Mouse (Mus musculus): Measurements from ENCODE around the gene Med13l. TPM values are rescaled to one million over a fixed set of nuclear protein-coding genes. Genes with fewer than 3 reads are reported as not detected.

The Med13l gene
- polyA plus RNA-seq, 1 experiment = 19.3 TPM

GRCm38 (mm10) chr5:118725425-118725824 is 164.9 kb downstream of the Med13l start:
- 94% methylated on average over 6 of the region's 6 CpGs for WGBS
- H3K4me3 ChIP-seq (ENCODE audit: extremely low read depth, insufficient read depth, insufficient read length) = no peak overlapping the region
- peaks cover 4% of the 10 kb centered on the region; the same call in 1 of the 2 replicates for H3K4me1 ChIP-seq (ENCODE audit: control insufficient read depth, insufficient read depth, insufficient read length)
- no peak for DNase-seq (ENCODE audit: low read depth in 1 of 2, low spot score in 2 of 2)
- H3K27me3 ChIP-seq (ENCODE audit: control insufficient read depth, insufficient read depth, low read length) = no peaks in the 10 kb centered on the region
- no peak overlapping the region for H3K27ac ChIP-seq (ENCODE audit: insufficient read depth, low read length)
- H3K36me3 ChIP-seq (ENCODE audit: control insufficient read depth, insufficient read depth, low read length) = peaks cover 42% of the 10 kb centered on the region
- TF ChIP-seq CTCF (IDR thresholded peaks at IDR 0.05; ENCODE audit: extremely low read depth, insufficient read depth, insufficient read length, insufficient replicate concordance) (no peak), POLR2A (IDR thresholded peaks at IDR 0.05; ENCODE audit: low read depth, low read length) (no peak)

- Histone ChIP-seq H3K27me3 (ENCODE audit: control insufficient read depth, insufficient read depth, low read length) (no peaks in the 10 kb centered on the region), H3K36me3 (ENCODE audit: control insufficient read depth, insufficient read depth, low read length) (peaks cover 46% of the 10 kb centered on the region), H3K4me1 (ENCODE audit: control insufficient read depth, insufficient read depth, insufficient read length) (peaks cover 2% of the 10 kb centered on the region; the same call in 1 of the 2 replicates), H3K27ac (ENCODE audit: insufficient read depth, low read length) (no peak overlapping the region), H3K4me3 (ENCODE audit: extremely low read depth, insufficient read depth, insufficient read length) (no peak overlapping the region)
- WGBS = 86% methylated on average over 10 of the region's 10 CpGs
- no peak for DNase-seq (ENCODE audit: low read depth in 1 of 2, low spot score in 2 of 2)
- TF ChIP-seq POLR2A (IDR thresholded peaks at IDR 0.05; ENCODE audit: low read depth, low read length) (no peak), CTCF (IDR thresholded peaks at IDR 0.05; ENCODE audit: extremely low read depth, insufficient read depth, insufficient read length, insufficient replicate concordance) (no peak)
Observed at GRCm38 (mm10) chr5:118725886-118726505, 165.5 kb downstream of the Med13l start.

- Histone ChIP-seq H3K27ac (ENCODE audit: insufficient read depth, low read length) (no peak overlapping the region), H3K27me3 (ENCODE audit: control insufficient read depth, insufficient read depth, low read length) (no peaks in the 10 kb centered on the region), H3K4me1 (ENCODE audit: control insufficient read depth, insufficient read depth, insufficient read length) (no peaks in the 10 kb centered on the region), H3K36me3 (ENCODE audit: control insufficient read depth, insufficient read depth, low read length) (peaks cover 54% of the 10 kb centered on the region), H3K4me3 (ENCODE audit: extremely low read depth, insufficient read depth, insufficient read length) (no peak overlapping the region)
- TF ChIP-seq CTCF (IDR thresholded peaks at IDR 0.05; ENCODE audit: extremely low read depth, insufficient read depth, insufficient read length, insufficient replicate concordance) = no peak
- no peak for TF ChIP-seq POLR2A (IDR thresholded peaks at IDR 0.05; ENCODE audit: low read depth, low read length)
- 94% methylated on average over 16 of the region's 16 CpGs for WGBS
- DNase-seq (ENCODE audit: low read depth in 1 of 2, low spot score in 2 of 2) = no peak
Observed at GRCm38 (mm10) chr5:118727336-118727735, 166.9 kb downstream of the Med13l start.

- H3K36me3 ChIP-seq (ENCODE audit: control insufficient read depth, insufficient read depth, low read length) = peaks cover 52% of the 10 kb centered on the region
- no peak overlapping the region for H3K4me3 ChIP-seq (ENCODE audit: extremely low read depth, insufficient read depth, insufficient read length)
- no peak for TF ChIP-seq CTCF (IDR thresholded peaks at IDR 0.05; ENCODE audit: extremely low read depth, insufficient read depth, insufficient read length, insufficient replicate concordance)
- no peaks in the 10 kb centered on the region for H3K4me1 ChIP-seq (ENCODE audit: control insufficient read depth, insufficient read depth, insufficient read length)
- DNase-seq (ENCODE audit: low read depth in 1 of 2, low spot score in 2 of 2) = no peak
- H3K27me3 ChIP-seq (ENCODE audit: control insufficient read depth, insufficient read depth, low read length) = no peaks in the 10 kb centered on the region
- H3K27ac ChIP-seq (ENCODE audit: insufficient read depth, low read length) = no peak overlapping the region
- 88% methylated on average over 3 of the region's 3 CpGs for WGBS
Observed at GRCm38 (mm10) chr5:118732221-118732620, 171.7 kb downstream of the Med13l start.

GRCm38 (mm10) chr5:118732651-118733050 is 172.2 kb downstream of the Med13l start:
- TF ChIP-seq CTCF (IDR thresholded peaks at IDR 0.05; ENCODE audit: extremely low read depth, insufficient read depth, insufficient read length, insufficient replicate concordance) (no peak), POLR2A (IDR thresholded peaks at IDR 0.05; ENCODE audit: low read depth, low read length) (no peak)
- DNase-seq (ENCODE audit: low read depth in 1 of 2, low spot score in 2 of 2) = no peak
- no peaks in the 10 kb centered on the region for H3K4me1 ChIP-seq (ENCODE audit: control insufficient read depth, insufficient read depth, insufficient read length)
- 97% methylated on average over 8 of the region's 8 CpGs for WGBS
- no peak overlapping the region for H3K4me3 ChIP-seq (ENCODE audit: extremely low read depth, insufficient read depth, insufficient read length)
- peaks cover 48% of the 10 kb centered on the region for H3K36me3 ChIP-seq (ENCODE audit: control insufficient read depth, insufficient read depth, low read length)
- no peaks in the 10 kb centered on the region for H3K27me3 ChIP-seq (ENCODE audit: control insufficient read depth, insufficient read depth, low read length)
- no peak overlapping the region for H3K27ac ChIP-seq (ENCODE audit: insufficient read depth, low read length)

- Histone ChIP-seq H3K4me3 (ENCODE audit: extremely low read depth, insufficient read depth, insufficient read length) (no peak overlapping the region), H3K27ac (ENCODE audit: insufficient read depth, low read length) (no peak overlapping the region), H3K27me3 (ENCODE audit: control insufficient read depth, insufficient read depth, low read length) (no peaks in the 10 kb centered on the region), H3K4me1 (ENCODE audit: control insufficient read depth, insufficient read depth, insufficient read length) (no peaks in the 10 kb centered on the region), H3K36me3 (ENCODE audit: control insufficient read depth, insufficient read depth, low read length) (peaks cover 43% of the 10 kb centered on the region)
- 94% methylated on average over 4 of the region's 4 CpGs for WGBS
- TF ChIP-seq POLR2A (IDR thresholded peaks at IDR 0.05; ENCODE audit: low read depth, low read length) (no peak), CTCF (IDR thresholded peaks at IDR 0.05; ENCODE audit: extremely low read depth, insufficient read depth, insufficient read length, insufficient replicate concordance) (no peak)
- no peak for DNase-seq (ENCODE audit: low read depth in 1 of 2, low spot score in 2 of 2)
Observed at GRCm38 (mm10) chr5:118733566-118733965, 173.1 kb downstream of the Med13l start.

- TF ChIP-seq CTCF (IDR thresholded peaks at IDR 0.05; ENCODE audit: extremely low read depth, insufficient read depth, insufficient read length, insufficient replicate concordance) (no peak), POLR2A (IDR thresholded peaks at IDR 0.05; ENCODE audit: low read depth, low read length) (no peak)
- H3K27me3 ChIP-seq (ENCODE audit: control insufficient read depth, insufficient read depth, low read length) = no peaks in the 10 kb centered on the region
- H3K27ac ChIP-seq (ENCODE audit: insufficient read depth, low read length) = no peak overlapping the region
- 78% methylated on average over 9 of the region's 9 CpGs for WGBS
- H3K36me3 ChIP-seq (ENCODE audit: control insufficient read depth, insufficient read depth, low read length) = peaks cover 42% of the 10 kb centered on the region
- H3K4me3 ChIP-seq (ENCODE audit: extremely low read depth, insufficient read depth, insufficient read length) = no peak overlapping the region
- H3K4me1 ChIP-seq (ENCODE audit: control insufficient read depth, insufficient read depth, insufficient read length) = no peaks in the 10 kb centered on the region
- DNase-seq (ENCODE audit: low read depth in 1 of 2, low spot score in 2 of 2) = no peak
Observed at GRCm38 (mm10) chr5:118734455-118734854, 174.0 kb downstream of the Med13l start.

All from spleen, adult 2 months (tissue).